Mouse (Mus musculus): ENCODE results near the gene Ndufs2.
"Not testable (repeated sequence)": the region's sequence is repeated elsewhere in the genome, so short reads cannot be mapped to it uniquely, and the experiment has no call there.

Gene Ndufs2

DNA sequence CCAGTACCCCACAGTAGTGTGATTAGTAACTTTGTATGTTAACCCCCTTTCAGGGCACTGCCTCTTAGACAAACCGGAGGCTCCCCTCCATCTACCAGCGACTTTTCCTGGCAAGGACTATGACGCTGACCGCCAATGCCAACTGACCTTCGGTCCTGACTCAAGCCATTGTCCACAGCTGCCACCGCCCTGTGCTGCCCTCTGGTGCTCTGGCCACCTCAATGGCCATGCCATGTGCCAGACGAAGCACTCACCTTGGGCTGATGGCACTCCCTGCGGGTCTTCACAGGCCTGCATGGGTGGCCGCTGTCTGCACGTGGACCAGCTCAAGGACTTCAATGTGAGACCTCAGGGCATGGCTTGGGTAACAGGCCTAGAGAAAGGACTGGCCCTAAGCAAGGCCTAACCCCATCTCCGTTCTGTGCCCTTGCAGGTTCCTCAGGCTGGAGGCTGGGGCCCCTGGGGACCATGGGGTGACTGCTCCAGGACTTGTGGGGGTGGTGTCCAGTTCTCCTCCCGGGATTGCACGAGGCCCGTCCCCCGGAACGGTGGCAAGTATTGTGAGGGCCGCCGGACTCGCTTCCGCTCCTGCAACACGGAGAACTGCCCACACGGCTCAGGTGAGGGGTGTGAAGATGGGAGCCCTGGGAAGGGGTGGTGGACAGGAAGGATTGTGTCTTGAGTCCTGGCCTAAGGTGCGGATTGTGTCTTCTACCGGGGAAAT, 5.1 kb upstream of the Ndufs2 start:
- no peak for DNase-seq (ENCODE audit: low spot score)

DNA sequence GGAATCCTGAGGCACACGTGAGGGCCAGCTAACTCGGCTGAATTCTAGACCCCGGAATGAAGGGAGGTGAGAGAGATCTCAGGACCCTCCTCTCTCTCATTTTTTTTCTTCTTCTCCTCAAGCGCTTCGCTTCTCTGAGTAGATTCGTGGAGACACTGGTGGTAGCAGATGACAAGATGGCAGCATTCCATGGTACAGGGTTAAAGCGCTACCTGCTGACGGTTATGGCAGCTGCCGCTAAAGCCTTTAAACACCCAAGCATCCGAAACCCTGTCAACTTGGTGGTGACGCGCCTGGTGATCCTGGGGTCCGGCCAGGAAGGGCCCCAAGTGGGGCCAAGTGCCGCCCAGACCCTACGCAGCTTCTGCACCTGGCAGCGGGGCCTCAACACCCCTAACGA, 1.2 kb upstream of the Ndufs2 start:
- DNase-seq (ENCODE audit: low spot score) = no peak

DNA sequence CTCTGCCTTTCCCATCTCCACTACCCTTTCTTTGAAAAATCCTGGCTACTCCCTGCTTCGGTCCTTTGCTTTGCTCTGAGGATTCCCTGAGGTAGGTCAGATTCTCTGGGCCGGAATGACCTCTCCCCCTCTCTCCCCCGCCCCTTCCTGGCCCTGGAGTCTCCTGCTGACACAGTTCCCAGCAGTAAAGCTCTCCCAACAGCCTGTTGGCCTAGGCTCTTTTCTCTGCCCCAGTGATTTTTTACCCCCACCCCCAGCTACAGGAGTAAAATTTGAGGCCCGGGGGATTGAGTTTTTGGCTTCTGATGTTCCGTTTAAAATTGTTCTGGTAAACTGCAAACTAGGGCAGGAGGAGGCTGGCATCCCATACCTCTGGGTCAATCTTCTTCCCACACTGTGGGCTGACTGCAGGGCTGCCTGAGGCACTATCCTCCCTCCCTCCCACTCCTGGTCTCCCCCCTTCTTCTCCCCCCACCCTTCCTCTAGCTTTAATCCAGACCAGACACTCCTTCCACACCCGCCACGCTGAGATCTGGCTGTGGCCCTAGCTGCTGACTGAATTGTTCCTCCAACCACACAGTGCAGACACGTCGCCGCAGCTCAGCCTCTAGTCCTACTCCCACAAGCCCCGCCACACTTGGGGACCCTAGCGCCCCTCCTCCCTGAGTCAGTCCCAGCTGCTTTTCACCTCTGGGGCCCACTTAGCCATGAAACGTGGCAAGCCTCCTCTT, 571 bp upstream of the Ndufs2 start:
- no peak for DNase-seq (ENCODE audit: low spot score)

DNA sequence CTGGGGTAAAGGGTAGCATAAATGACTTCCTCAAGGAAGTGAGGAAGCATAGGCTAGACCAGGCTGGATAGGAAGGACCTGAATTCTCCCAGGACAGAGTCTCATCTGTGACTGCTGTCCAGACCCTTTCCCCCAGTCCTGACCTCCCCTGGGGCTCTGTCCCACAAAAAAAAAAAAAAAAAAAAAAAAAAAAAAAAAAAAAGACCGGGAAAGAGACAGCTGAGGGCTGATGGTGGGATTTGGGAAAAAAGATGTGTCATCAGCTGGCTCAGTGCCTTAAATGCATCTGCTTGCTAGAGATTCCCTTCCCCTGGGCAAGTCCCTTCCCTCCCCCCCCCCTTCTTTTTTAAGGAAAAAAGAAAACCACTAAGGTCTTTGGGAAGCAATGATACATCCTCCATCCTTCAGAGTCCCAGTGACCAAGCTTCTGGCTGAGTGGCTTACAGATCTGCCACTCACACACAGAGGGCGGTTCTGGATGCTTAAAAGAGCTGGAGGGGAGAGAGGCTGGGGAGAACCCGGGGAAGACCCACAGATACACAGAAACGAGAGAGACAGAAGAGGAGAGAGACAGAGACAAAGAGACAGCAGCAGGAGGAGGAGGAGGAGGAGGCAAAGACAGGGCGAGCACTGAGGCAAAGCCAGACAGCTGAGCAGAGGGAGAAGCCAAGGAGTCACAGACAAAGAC, 1.1 kb downstream of the Ndufs2 start, which contains the start of gene Adamts4:
TSS of gene Adamts4 (plus strand) at position 509 of the 688 bp plus-strand sequence.
- DNase-seq (ENCODE audit: low spot score) = no peak

DNA sequence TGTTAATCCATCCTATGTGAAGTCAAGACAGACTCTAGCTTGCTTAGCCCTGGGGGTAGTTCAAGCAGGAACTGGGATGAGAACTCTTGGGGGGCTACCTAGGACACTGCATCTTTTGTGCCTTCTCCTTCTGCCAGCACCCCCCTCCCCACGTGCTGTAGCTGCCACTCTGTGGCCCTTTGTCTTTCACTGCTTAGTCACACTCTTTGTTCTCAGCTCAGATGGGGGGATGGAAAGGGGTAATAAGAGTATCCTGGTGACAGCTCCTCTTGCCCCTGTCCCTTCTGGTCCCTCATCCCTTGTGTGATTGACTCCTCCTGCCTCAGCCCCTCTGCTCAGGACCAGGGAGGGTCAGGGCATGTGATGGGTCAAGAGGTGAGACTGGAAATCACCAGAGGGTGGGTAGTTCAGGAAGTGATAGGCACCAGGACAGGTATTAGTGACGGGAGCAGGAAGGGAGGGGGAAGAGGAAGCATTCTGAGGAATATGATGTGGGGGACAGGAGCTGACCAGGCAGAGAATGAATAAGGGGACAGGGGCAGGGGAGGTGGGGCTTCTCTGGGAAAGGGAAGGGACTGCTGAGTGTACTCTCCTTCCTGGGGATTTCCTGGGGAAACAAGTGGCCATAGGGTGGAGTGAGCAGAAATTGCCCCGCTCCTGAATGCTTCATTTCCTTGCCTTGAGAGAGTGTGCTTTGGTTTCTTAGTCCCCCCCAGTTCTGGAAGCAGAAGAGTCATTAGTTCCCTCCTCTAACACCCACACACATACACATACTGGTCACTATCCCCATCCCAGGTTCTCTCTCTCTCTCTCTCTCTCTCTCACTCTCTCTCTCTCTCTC, 2.6 kb downstream of the Ndufs2 start:
- DNase-seq (ENCODE audit: low spot score) = no peak

DNA sequence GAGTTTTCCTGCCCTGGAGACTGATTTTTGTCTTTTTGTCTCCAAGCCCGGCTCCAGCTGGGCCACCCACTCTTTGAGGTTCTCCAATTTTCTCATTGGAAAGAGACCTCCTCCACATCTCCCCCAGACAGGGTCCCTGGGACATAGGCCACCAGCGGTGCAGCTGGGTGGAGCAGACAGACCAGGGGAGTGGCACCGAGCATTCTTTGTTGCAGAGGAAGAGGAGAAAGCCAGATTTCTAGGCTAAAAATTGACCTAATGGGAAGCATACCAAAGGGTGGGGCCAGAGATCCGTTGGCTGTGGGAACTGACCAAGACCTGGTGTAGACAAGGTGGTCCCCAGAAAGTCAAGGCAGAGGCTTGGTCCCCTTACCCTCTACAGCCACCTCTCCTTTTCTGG, 3.3 kb downstream of the Ndufs2 start:
- DNase-seq (ENCODE audit: low spot score) = no peak

DNA sequence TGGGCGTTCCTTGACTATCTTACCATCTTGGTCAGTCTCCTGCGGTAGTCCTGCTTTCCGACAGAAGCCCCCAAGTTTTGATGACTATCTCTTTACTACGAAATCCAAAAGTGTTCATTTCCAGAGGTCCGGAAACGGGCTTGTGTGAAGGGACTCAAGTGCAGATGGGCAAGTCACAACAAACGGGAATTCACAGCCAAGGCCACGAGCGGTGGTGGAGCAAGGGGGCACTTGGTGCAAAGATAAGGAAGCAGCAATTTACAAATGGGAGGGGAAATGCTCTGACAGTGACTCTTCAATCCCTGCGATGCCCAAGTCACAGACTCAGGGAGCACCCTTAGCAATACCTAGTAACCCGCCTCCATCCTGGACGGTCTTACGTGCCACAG, 3.7 kb downstream of the Ndufs2 start:
- DNase-seq (ENCODE audit: low spot score) = no peak

DNA sequence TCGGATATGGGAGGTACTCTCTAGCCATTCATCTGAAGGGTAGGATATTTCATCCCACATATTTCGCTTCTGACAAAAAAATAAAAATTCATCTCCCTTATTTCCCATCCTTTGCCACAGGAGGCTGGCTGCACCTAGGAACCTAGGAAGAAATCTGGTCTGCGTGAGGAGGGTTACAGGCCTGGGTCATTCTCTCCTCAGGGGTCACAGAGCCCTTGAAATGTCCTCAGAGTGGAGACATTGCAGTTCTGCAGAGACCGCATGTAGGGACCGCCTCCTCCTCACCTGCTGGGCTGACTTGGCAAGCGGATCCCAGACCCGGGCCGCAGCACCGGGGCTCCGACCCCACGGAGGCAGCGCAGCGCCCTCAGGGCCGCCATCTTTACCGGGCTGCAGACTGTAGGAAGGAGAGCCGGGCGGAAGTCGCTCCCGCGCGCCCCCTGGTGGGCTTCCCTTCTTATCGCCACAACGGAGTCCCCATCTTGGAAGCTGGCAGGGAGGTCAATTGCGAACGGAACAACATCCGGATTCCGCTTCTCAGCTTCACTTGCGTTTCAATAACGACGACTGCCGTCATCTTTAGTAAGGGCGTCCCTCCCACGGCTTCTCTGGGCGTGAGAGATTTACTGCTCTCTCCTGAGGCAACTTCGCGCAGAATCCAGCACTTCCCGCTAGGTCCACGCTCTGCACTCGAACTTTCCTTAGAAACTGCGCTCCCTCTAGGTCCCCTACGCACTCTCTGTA, 4.3 kb downstream of the Ndufs2 start:
- DNase-seq (ENCODE audit: low spot score) = peak; percentile 97

DNA sequence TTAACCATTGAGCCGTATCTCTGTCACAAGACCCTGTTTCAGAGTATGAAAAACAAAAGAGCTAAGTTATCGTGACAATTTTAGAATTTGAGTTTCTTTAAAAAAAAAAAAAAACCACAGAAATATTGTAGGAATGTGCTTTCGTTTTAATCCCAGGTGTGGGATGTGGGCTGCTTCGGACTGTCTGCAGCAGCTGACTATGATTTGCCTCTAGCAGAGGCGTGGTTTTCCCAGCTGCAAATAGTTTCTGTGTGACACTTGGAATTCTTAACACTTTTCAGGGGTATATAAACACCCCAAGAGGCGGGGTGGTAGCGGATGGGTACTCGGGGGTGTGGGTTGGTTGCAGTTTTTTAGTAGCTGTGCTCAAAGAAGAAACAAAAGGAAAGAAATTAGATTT, 5.8 kb downstream of the Ndufs2 start:
- DNase-seq (ENCODE audit: low spot score) = no peak

DNA sequence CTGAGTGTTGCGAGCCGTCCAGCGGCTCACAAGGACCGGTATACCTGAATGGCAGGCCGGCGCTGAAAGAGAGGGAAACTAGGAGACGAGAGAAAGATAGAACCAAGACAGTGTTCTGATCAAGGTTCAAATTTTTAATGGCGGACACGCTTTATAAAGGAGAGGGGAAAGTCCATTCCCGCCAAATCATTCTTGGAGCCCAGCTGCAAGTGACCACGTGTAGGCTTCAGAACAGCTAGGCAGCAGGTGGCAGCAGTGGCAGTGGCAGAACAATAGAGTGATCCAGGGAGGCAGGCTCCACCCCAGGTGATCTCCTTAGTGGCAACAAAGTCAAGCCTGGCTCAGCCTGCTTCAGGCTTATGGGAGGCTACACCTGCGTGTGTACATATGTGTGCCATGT, 9.2 kb downstream of the Ndufs2 start:
- DNase-seq (ENCODE audit: low spot score) = not testable (repeated sequence)

DNA sequence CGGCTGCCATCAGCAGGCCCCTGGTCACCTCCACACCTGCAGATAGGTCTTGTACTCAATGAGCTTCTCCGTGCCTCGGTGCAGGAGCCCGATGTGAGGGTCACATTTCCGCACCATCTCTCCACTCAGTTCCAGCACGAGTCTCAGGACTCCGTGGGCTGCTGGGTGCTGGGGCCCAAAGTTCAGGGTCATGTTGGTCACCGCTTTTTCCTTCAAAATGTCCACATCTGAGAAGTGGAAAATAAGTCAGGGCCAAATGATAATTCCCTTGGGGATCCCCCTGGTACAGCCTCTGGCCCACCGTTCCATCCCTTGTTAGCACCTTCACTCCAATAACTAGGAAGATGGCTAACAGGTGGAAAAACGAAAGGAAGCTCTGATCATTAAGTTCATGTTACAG, 10.3 kb downstream of the Ndufs2 start:
- DNase-seq (ENCODE audit: low spot score) = no peak

DNA sequence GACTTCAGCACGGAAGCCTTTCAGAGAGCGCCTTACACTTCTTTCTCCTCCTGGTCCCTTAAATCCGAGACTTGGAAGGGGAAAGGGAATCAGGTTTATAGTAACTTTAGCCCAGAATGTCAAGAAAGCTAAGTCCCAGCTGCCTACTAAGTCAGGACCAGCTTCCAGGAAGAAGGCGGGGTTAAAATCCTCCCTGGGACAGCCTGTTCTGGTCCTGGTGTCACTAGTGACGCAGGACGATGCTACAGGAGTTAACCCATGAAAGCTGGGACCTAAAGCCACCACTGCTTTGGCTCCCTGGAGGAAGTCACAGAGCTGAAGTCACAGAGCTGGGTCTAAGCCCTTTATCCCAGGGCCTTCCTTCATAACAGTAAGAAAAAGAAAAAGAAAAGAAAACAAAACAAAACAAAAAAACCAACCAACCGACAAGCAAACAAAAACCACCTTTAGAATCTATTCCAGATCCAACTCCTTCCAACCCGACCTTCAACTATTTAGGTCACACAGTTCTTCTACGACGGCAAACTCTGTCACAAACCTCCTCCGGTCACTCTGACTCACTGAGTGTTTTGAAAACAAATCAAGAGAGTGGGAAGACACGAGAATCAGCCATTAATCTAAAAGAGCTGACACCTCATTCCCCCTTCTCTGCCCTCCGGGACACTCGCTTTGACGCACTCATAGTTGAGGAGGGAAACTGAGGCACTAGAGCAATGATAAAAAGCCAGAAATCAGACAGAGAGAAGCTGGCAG, 11.0 kb downstream of the Ndufs2 start:
- DNase-seq (ENCODE audit: low spot score) = no peak

DNA sequence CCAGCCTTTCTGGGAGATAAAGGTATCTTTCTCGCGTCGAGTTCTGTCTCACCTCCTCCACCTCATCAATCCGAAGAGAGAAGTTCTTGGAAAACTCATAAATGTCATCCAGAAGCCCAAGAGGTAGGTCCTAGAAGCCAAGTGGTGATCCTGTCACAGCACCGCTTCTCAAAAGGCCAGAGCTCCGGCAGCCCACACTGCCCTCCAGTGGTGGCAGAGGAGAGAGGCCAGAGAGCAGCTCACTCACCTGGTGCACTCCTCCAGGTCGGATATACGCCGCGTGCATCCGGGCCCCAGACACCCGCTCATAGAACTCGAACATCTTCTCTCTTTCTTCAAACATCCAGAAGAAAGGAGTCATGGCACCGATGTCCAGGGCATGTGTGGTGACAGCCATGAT, 12.7 kb downstream of the Ndufs2 start:
- DNase-seq (ENCODE audit: low spot score) = no peak

DNA sequence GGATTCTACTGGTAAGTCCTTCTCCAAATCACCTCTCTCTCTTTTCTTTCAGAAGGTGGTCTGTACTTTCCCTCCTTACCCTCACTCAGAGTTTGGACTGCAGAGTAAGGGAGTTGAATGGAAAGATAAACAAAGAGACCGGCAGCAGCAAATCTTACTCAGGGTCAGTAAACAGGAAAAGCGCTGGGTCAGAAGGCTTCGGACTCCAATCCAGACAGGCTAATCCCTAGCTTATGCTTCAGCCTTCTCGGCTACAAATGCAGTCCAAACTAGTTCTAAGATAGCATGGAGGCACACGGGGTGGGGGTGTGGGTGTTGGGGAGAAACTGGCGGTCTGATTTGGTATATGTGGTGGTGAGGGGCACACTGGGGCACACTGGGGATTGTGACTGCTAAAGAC, 13.8 kb downstream of the Ndufs2 start:
- no peak for DNase-seq (ENCODE audit: low spot score)

DNA sequence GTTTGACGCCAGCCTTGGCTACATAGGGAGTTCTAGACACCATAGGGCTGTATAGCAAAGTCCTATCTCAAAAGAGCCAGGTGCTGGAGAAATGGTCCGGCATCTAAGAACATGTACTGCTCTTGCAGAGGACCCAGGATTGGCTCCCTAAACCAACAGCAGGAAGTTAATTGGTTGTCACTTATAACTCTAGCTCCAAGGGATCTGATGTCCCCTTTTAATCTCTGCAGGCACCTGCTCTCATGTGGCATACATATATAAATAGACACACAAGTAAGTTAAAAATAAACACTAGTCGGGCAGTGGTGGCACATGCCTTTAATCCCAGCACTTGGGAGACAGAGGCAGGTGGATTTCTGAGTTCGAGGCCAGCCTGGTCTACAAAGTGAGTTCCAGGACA, 15.4 kb downstream of the Ndufs2 start:
- no peak for DNase-seq (ENCODE audit: low spot score)

DNA sequence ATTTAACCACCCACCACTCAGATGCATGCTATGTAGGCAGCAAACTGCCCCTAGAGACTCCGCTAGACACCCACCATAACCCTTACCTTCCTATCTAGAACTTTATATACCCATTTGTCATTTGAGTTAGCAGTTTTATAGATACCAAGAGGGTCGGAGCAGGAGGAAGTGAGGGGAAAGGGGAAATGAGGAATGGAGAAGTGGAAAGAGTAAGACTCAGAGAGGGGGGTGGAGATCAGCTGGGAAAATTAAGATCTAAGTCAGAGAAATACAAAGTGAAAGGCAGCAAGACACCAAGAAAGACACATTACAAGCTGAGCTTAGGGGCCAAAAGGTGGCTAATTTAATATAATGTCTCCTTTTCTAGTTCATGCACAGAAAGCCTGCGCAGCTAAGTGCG, 16.6 kb downstream of the Ndufs2 start:
- no peak for DNase-seq (ENCODE audit: low spot score)

DNA sequence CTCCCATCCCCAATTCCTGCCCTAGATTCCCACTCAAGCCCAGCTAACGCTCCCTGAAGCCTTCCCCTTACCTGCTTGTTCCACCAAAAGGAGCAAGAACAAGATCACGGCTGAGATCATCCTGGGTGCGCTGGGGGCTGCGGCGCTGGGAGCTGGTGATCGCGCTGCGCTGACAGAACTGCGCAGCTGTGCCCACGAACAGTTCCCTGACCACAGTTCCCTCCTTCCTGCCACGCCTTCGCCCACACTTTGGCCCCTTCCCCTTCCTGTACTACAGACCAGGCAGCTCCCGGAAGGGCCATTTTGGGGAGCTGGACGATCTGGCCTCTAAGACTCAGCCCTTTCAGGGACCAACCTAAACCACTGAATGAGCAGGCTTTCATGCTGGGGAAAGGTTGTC, 17.1 kb downstream of the Ndufs2 start, which contains the start of gene Fcer1g:
TSS of gene Fcer1g (minus strand) at position 240 of the 400 bp plus-strand sequence.
- DNase-seq (ENCODE audit: low spot score) = no peak

DNA sequence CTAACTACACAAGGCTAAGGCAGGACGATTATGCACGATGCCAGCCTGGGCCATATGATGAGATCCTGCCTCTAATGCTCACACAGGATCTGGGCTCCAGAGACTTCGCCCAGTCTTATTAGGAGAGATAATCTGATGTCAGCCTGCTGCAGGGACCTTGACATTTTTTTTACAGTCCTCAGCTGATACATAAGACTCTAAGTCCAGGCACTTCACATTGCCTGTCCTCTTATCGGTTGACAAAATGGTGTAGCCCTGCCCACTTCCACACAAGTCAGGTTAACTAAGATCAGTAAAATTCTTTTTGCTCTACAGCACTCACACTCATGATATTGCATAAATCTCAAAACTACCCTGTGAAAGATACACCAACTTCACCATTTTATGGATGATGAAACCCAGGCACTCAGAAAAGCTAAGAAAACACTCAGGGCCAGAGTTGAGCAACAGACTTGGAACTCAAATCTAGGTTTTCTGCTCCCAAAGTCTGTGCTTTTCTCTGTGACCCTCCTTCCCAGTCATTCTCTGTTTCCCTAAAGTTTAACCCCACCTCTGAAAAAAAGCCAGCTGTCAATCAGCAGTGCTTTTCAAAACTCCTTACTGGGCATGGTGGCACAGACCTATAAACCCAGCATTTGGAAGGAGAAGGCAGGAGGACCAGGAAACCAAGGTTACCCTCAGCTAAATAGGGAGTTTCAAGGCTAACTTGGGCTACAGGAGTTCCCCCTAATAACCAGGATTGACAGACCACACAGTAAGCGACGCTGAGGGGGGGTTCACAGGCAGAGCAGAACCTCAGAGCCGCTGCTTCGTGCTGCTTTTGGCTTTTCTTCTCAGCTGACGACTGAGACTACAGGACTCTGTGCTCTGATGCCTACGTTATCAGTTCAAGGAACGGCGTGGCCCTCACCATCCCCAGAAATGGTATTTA, 18.1 kb downstream of the Ndufs2 start:
- DNase-seq (ENCODE audit: low spot score) = no peak

DNA sequence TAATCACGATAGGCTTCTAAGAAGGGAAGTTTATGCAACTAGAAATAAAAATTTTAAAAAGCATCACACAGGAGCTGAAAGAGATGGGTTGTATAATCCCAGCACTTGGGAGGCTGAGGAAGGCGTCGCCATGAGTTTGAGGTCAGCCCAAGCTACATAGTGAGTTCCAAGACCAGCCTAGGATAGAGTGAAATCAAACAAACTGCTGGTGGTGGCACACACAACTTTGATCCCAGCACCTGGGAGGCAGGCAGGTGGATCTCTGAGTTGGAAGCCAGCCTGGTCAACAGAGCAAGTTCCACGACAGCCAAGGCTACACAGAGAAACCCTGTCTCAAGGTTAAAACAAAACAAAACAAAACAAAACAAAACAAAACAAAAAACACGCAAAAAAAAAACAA, 18.8 kb downstream of the Ndufs2 start:
- no peak for DNase-seq (ENCODE audit: low spot score)

DNA sequence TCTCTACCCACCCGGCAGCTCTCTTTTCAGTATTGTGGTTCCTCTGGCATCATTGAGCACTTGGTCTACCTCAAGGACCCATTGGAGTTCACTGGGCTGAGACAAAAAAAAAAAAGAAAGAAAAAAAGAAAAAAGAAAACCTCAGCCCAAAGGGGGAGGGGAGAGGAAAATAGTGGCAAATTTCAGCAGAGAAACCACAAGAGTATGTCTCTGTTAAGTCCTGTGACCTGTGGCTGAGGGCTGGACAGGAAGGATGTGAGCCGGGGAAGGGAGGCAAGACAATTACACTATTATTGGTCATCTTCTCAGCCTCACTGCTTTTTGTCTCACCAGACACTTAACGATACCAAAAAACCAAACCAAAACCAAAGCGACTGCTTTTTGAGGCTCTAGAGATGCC, 19.3 kb downstream of the Ndufs2 start:
- DNase-seq (ENCODE audit: low spot score) = no peak
